In the genomic region with DNA sequence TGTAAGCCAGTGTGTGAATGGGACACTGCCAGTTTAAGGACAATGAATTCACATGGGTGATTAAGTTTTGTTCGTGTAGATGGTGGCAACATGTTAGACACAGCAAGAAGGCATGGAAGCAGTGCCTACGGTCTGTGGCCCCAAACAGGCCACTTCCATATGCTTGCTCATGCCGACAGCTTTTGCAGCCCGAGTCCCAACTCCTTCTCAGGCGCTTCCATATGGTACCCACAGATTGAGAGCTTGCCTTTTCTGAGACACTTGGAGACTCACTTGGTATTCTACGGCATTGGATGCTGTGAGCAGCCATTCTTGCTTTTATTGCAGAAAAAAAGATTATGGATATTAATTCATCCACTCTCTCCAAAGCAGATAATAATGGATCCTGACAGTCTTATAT, we compare ENCODE assay signal across 24 mouse cellular contexts.
DNase-seq lines count a peak whose midpoint lies in the region; ATAC-seq and TF ChIP-seq lines count a peak whose summit lies in the region.
"Had no signal": no experiment of that assay in that cellular context is flagged by ENCODE, and none has a peak within 500 bp of the region (broad histone marks: within the 10 kb centered on the region; RNA-seq: fewer than 3 reads in every experiment).

No protein-coding gene starts in this region.

- intact Hi-C loops in heart, adult 2 months (cut with DNase I): no loop called here
- intact Hi-C loops in heart, postnatal 14 days (cut with DNase I): loop anchor here (5.0 kb wide), 2 partner anchors 63 to 153 kb away; no protein-coding TSS in a partner anchor

- H3K4me2 ChIP-seq in heart, embryonic 15.5 days: no peak overlapping the region
- H3K4me2 ChIP-seq: hindbrain, embryonic 15.5 days; midbrain, embryonic 15.5 days; neural tube, embryonic 13.5 days had no signal

- peaks cover 10% of the 10 kb centered on the region for H3K4me1 ChIP-seq in heart, adult 2 months (ENCODE audit: control insufficient read depth, insufficient read depth, low read length)
- peaks cover 41% of the 10 kb centered on the region for H3K4me1 ChIP-seq in heart, embryonic 15.5 days (replicated peaks)

- peak overlapping the region; percentile 89 for H3K27ac ChIP-seq in heart, adult 2 months
- peak overlapping the region; percentile 89 for H3K27ac ChIP-seq in heart, embryonic 15.5 days
- H3K27ac ChIP-seq: forebrain, embryonic 10.5 days; hindbrain, embryonic 15.5 days; macrophage; midbrain, embryonic 15.5 days; neural tube, embryonic 13.5 days had no signal

- no peak overlapping the region for H3K9ac ChIP-seq in heart, adult 2 months (ENCODE audit: low read depth, low read length)
- no peak overlapping the region for H3K9ac ChIP-seq in heart, embryonic 15.5 days
- H3K9ac ChIP-seq: hindbrain, embryonic 15.5 days; midbrain, embryonic 15.5 days; neural tube, embryonic 13.5 days had no signal

- no peaks in the 10 kb centered on the region for H3K36me3 ChIP-seq in heart, adult 2 months (ENCODE audit: control insufficient read depth, insufficient read depth, low read length)
- no peaks in the 10 kb centered on the region for H3K36me3 ChIP-seq in heart, embryonic 15.5 days
- H3K36me3 ChIP-seq: forebrain, embryonic 10.5 days; G1E; hindbrain, embryonic 15.5 days; midbrain, embryonic 15.5 days; neural tube, embryonic 13.5 days had no signal

- no peak for TF ChIP-seq POLR2A in heart, adult 2 months (IDR thresholded peaks at IDR 0.05; ENCODE audit: insufficient read depth, low read depth, low read length)

- 79% methylated on average over 6 of the region's 6 CpGs for WGBS in heart, adult 2 months
- WGBS in heart, embryonic 15.5 days: 63% methylated on average over 6 of the region's 6 CpGs

- no peak for TF ChIP-seq EP300 in heart, adult 2 months (IDR thresholded peaks at IDR 0.05; ENCODE audit: insufficient read depth, low read depth, low read length)

- H3K27me3 ChIP-seq in heart, adult 2 months (ENCODE audit: control insufficient read depth, insufficient read depth, low read length): no peaks in the 10 kb centered on the region
- H3K27me3 ChIP-seq in heart, embryonic 15.5 days: no peaks in the 10 kb centered on the region
- H3K27me3 ChIP-seq: CH12.LX; hindbrain, embryonic 15.5 days; midbrain, embryonic 15.5 days; neural tube, embryonic 13.5 days; Patski had no signal

- no peak for ATAC-seq in heart, embryonic 15.5 days (replicated peaks; ENCODE audit: insufficient number of reproducible peaks, insufficient read depth, low FRiP score, low read depth)
- ATAC-seq: midbrain, embryonic 15.5 days; Patski had no signal

- no peak for DNase-seq in heart, adult 2 months
- DNase-seq in heart, adult 8-10 months (ENCODE audit: low spot score): no peak
- no peak for DNase-seq in heart, postnatal 14 days
- DNase-seq in right cerebral cortex, postnatal 10 days (ENCODE audit: low spot score in 2 of 2): peak; percentile 52 to 71
- DNase-seq in right cerebral cortex, postnatal 14 days: no peak
- no peak for DNase-seq in lung, postnatal 10 days
- DNase-seq: adrenal gland, adult 2 months; B cell, adult 2 months; cerebellum, adult 18-20 months; cerebellum, postnatal 14 days; gastrocnemius, postnatal 25 days; kidney, adult 2 months; kidney, postnatal 10 days; right cerebral cortex, postnatal 4 days; thymus, postnatal 14 days had no signal

- H3K9me3 ChIP-seq in heart, embryonic 15.5 days (replicated peaks): no peaks in the 10 kb centered on the region
- H3K9me3 ChIP-seq: forebrain, embryonic 10.5 days; G1E; hindbrain, embryonic 15.5 days; midbrain, embryonic 15.5 days; neural tube, embryonic 13.5 days had no signal

- no peak for TF ChIP-seq CTCF in heart, adult 2 months (IDR thresholded peaks at IDR 0.05)

- H3K79me2 ChIP-seq in heart, adult 2 months (replicated peaks; ENCODE audit: control insufficient read depth, insufficient read depth, low read length): no peaks in the 10 kb centered on the region

- no peak overlapping the region for H3K4me3 ChIP-seq in heart, adult 2 months
- H3K4me3 ChIP-seq in heart, embryonic 15.5 days: no peak overlapping the region
- H3K4me3 ChIP-seq: forebrain, embryonic 10.5 days; hindbrain, embryonic 15.5 days; midbrain, embryonic 15.5 days; neural tube, embryonic 13.5 days had no signal

Comparison
In these comparisons a context has a peak if more than half of its experiments do, and no peak if none do; other contexts are left out.
1. DNase-seq: peak in right cerebral cortex, postnatal 10 days (2 of 2); none in heart, adult 2 months (0 of 2), heart, adult 8-10 months (single experiment), heart, postnatal 14 days (0 of 2), right cerebral cortex, postnatal 14 days (single experiment) and lung, postnatal 10 days (single experiment).